Mouse (Mus musculus): ENCODE data around the gene Trmo.

The Trmo gene

GRCm38 (mm10) chr4:46337990-46338389, 51.2 kb downstream of the Trmo start:
- no peak for DNase-seq

GRCm38 (mm10) chr4:46335846-46336245, 53.4 kb downstream of the Trmo start:
- no peak for DNase-seq

GRCm38 (mm10) chr4:46328906-46329305, 60.3 kb downstream of the Trmo start:
- DNase-seq = no peak
